Mouse (Mus musculus) kidney, adult 10 weeks (tissue): ENCODE results near the gene Gm21858. TPM values are rescaled to one million over a fixed set of nuclear protein-coding genes. Genes with fewer than 3 reads are reported as not detected.

Experiments
- polyA plus RNA-seq: library from polyadenylated mRNA; stranded (reverse); fragments of 350-450 nt; fragmentation: Illumina TruSeq; extraction: RNeasy Lipid Tissue Mini Kit (QIAGEN cat#74804); gene quantifications from one replicate; pipeline ENCODE4 v1.2.3, GENCODE M21; 2014; ENCODE audit warnings: low read depth, low replicate concordance

Gene Gm21858
- not detected for polyA plus RNA-seq

GRCm38 (mm10) chrY:55731456-55731855, at the start of gene Gm21858:
Gene Gm21858 (plus strand): TSS chrY:55731756.

